Mouse (Mus musculus) E14TG2a.4 (cell line): Measurements from ENCODE around the gene Aldh1l1.

Experiments
- H3K27me3 ChIP-seq: 2 replicates; pipeline ENCODE4 v1.6.1; 2014; ENCODE audit warnings: low read length, control low read depth; ENCODE audit not compliant: insufficient read depth
- H3K36me3 ChIP-seq: 2 replicates; pipeline ENCODE4 v1.6.1; 2014; ENCODE audit warnings: low read length, control low read depth; ENCODE audit not compliant: insufficient read depth
- H3K4me1 ChIP-seq: replicated peaks from 2 replicates; pipeline ENCODE4 v1.6.1; 2014; ENCODE audit warnings: low read depth, low read length, control low read depth
- H3K4me3 ChIP-seq: replicated peaks from 2 replicates; pipeline ENCODE4 v1.5.1; 2014; ENCODE audit warnings: mild to moderate bottlenecking, low read length
- H3K9me3 ChIP-seq: 2 replicates; pipeline ENCODE4 v1.6.1; 2014; ENCODE audit warnings: low read length, control low read depth
- CTCF ChIP-seq: conservative IDR thresholded peaks from 2 replicates; pipeline ENCODE4 v1.5.1; 2014; ENCODE audit warnings: low read length
- NANOG ChIP-seq: IDR thresholded peaks from 2 replicates; pipeline ENCODE4 v1.6.1; 2014; ENCODE audit warnings: borderline replicate concordance, low read length, mixed read lengths
- POU5F1 ChIP-seq: IDR thresholded peaks from 2 replicates; pipeline ENCODE4 v1.6.1; 2014; ENCODE audit warnings: low read length, borderline replicate concordance

Gene Aldh1l1

DNA sequence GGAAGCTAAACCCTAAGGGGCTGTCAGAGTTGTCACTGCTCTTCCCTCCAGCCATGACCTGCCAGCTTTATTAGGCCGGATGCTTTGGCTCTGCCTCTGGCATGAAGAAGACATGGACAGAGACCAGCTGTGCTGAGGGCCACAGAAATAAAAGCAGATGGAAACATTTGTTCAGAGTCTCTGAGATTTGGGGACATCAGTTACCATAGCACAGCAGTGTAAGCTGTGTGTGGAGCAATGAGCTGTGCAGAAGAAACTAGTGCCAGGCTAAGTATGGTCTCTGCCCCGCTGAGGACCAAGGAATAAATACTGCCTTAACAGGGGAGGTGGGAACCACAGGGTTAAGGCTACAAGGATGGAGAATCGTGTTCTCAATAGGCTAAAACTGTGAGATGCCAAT lies 50.6 kb downstream of the Aldh1l1 start:
- H3K9me3 ChIP-seq: no peaks in the 10 kb centered on the region

DNA sequence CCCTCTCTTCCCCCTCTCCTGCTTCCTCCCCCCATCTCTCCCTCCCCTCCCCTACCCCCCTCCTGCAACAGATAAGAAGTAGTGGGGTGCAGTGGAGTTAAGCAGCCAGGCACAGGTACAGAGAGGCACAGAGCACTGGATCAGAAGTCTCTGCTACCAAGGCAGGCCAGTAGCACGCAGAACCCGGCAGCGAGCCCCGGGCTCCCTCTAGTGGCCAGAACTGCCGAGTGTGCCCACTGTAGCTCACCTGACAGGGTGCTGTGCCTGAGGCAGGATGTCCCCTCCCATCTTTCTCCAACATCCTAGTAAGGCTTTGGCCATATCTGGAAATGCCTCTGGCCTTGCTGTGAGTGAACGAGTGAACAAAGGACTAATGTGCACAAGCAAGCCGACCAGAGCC lies 51.7 kb downstream of the Aldh1l1 start:
- Histone ChIP-seq H3K36me3 (no peaks in the 10 kb centered on the region), H3K4me1 (peaks cover 14% of the 10 kb centered on the region), H3K4me3 (no peak overlapping the region), H3K27me3 (peaks cover 9% of the 10 kb centered on the region; the same call in 1 of the 2 replicates), H3K9me3 (no peaks in the 10 kb centered on the region)
- TF ChIP-seq NANOG (no peak), CTCF (peak; percentile 81)

More for the DNA sequence above, 50.6 kb downstream of the Aldh1l1 start:
- Histone ChIP-seq H3K4me3 (no peak overlapping the region), H3K27me3 (0 out of 2 replicates have a peak, but pooled peaks cover 3% of the 10 kb centered on the region), H3K4me1 (peaks cover 22% of the 10 kb centered on the region), H3K36me3 (no peaks in the 10 kb centered on the region)
- TF ChIP-seq POU5F1: no peak
- no peak for TF ChIP-seq CTCF
- TF ChIP-seq NANOG: no peak

DNA sequence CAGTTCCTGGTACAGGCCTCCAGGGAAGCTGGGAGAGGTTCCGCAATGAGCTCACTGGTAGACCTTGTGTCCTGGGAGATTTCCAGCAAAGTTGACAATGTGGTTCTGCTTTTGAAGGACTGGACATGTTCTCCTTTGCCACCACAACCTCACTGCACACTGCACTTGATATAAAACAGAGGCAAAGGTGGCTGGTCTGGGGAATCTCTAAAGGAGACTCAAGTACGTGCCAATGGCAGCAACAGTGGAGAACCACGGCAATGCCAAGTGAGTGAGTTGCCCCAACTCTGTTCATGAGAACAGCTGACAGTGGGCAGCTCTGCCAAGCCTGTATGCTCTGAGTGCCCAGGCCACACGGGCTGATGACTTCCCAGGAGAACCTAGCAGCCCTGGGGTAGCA lies 53.0 kb downstream of the Aldh1l1 start:
- TF ChIP-seq NANOG: no peak
- TF ChIP-seq CTCF: no peak
- TF ChIP-seq POU5F1: no peak
- H3K9me3 ChIP-seq: no peaks in the 10 kb centered on the region
- no peak overlapping the region for H3K4me3 ChIP-seq
- H3K27me3 ChIP-seq: peaks cover 9% of the 10 kb centered on the region; the same call in 1 of the 2 replicates
- no peaks in the 10 kb centered on the region for H3K36me3 ChIP-seq
- H3K4me1 ChIP-seq: peaks cover 12% of the 10 kb centered on the region

DNA sequence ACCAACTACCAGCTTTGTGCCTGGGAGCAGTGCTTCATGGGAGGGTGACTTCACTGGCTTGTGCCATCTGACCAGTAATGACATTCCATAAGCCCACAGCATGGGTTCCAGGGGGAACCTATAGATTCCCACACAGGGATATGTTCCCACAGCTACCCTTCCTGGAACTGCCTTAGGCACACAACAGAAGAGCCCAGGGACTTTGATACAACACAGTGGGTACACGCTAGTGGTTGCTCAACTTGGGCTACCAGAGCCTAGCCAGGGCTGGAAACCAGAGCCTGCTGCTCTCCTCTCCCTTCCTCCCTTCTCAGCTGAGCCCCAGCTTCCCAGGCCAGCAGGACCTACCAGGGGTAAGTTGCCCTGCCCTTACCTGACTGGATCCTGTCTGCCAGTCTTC lies 54.3 kb downstream of the Aldh1l1 start:
- no peaks in the 10 kb centered on the region for H3K9me3 ChIP-seq
- peaks cover 9% of the 10 kb centered on the region; the same call in 1 of the 2 replicates for H3K27me3 ChIP-seq
- H3K36me3 ChIP-seq: no peaks in the 10 kb centered on the region
- no peak overlapping the region for H3K4me3 ChIP-seq
- peaks cover 3% of the 10 kb centered on the region for H3K4me1 ChIP-seq
- TF ChIP-seq POU5F1: no peak
- TF ChIP-seq CTCF: no peak

DNA sequence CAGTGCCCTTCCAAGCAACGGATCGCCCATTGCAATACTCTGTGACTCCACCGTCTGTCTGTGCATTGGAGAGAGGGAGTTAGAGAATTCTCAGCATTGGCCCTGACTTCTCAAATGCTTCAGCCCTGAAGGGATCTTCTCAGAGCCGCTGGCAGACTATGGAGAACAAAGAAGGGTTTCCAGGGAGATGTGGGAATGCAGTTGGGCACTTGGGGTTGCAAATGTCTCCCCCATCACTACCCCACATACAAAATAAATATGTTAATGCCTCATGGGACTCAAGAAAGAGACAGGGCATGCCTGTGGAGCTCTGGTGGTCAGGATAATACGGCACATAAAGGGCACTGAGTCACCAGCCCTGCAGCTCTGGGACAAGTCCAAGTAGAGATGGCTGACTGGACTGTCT lies 55.1 kb downstream of the Aldh1l1 start:
- Histone ChIP-seq H3K27me3 (peaks cover 9% of the 10 kb centered on the region; the same call in 1 of the 2 replicates), H3K4me3 (no peak overlapping the region), H3K4me1 (peaks cover 6% of the 10 kb centered on the region), H3K36me3 (no peaks in the 10 kb centered on the region), H3K9me3 (no peaks in the 10 kb centered on the region)
- no peak for TF ChIP-seq CTCF
- TF ChIP-seq NANOG: no peak
- no peak for TF ChIP-seq POU5F1

GRCm38 (mm10) chr6:90544433-90544832 lies 58.2 kb downstream of the Aldh1l1 start:
- H3K4me1 ChIP-seq: peaks cover 30% of the 10 kb centered on the region
- no peak overlapping the region for H3K4me3 ChIP-seq
- no peaks in the 10 kb centered on the region for H3K36me3 ChIP-seq
- TF ChIP-seq NANOG: no peak
- H3K27me3 ChIP-seq: peaks cover 11% of the 10 kb centered on the region; the same call in 1 of the 2 replicates
- no peaks in the 10 kb centered on the region for H3K9me3 ChIP-seq

GRCm38 (mm10) chr6:90546274-90546673 lies 60.0 kb downstream of the Aldh1l1 start:
- TF ChIP-seq CTCF: no peak
- no peak for TF ChIP-seq NANOG
- TF ChIP-seq POU5F1: no peak
- Histone ChIP-seq H3K4me3 (no peak overlapping the region), H3K36me3 (no peaks in the 10 kb centered on the region), H3K4me1 (peaks cover 47% of the 10 kb centered on the region), H3K27me3 (peaks cover 11% of the 10 kb centered on the region; the same call in 1 of the 2 replicates), H3K9me3 (no peaks in the 10 kb centered on the region)

DNA sequence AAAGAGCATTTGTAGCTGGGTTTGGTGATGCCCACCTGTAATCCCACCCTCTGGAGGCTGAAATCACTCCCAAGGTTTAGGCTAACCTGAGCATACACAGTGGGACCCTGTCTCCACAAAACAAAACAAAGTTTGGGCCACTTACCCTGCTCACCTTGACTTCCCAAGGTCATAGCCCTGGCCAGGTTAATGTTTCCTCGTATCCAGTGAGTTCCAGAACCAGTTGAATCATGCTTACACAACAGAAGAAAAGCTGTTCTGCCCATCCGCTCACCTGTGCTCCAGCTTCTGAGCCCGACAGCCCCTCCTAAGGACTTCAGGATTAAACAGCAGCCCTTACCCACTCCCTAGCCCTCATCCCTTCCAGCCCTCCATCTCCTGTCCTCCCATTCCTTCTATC lies 60.8 kb downstream of the Aldh1l1 start:
- no peak for TF ChIP-seq CTCF
- H3K36me3 ChIP-seq: no peaks in the 10 kb centered on the region
- H3K9me3 ChIP-seq: no peaks in the 10 kb centered on the region
- H3K4me1 ChIP-seq: peaks cover 54% of the 10 kb centered on the region
- no peak overlapping the region for H3K4me3 ChIP-seq
- H3K27me3 ChIP-seq: peaks cover 11% of the 10 kb centered on the region; the same call in 1 of the 2 replicates

- TF ChIP-seq CTCF (no peak), POU5F1 (no peak), NANOG (no peak)
- peak overlapping the region; percentile 85 for H3K4me3 ChIP-seq
- no peaks in the 10 kb centered on the region for H3K9me3 ChIP-seq
- H3K36me3 ChIP-seq: no peaks in the 10 kb centered on the region
- H3K4me1 ChIP-seq: peaks cover 54% of the 10 kb centered on the region
- 0 out of 2 replicates have a peak, but pooled peaks cover 6% of the 10 kb centered on the region for H3K27me3 ChIP-seq
Observed at GRCm38 (mm10) chr6:90550161-90550912, 64.1 kb downstream of the Aldh1l1 start.
